Mouse (Mus musculus) stomach, adult 2 months (tissue): ENCODE results near the gene Matn4. TPM values are rescaled to one million over a fixed set of nuclear protein-coding genes. Genes with fewer than 3 reads are reported as not detected.

Source experiments
- polyA plus RNA-seq: library from polyadenylated mRNA; depleted of rRNA; stranded (reverse); fragments of >200 nt; gene quantifications from 2 replicates; pipeline ENCODE4 v1.2.3, GENCODE M21; 2012; rRNA removed

The Matn4 gene
- 0.78 and 1.2 TPM in 2 replicates for polyA plus RNA-seq

DNA sequence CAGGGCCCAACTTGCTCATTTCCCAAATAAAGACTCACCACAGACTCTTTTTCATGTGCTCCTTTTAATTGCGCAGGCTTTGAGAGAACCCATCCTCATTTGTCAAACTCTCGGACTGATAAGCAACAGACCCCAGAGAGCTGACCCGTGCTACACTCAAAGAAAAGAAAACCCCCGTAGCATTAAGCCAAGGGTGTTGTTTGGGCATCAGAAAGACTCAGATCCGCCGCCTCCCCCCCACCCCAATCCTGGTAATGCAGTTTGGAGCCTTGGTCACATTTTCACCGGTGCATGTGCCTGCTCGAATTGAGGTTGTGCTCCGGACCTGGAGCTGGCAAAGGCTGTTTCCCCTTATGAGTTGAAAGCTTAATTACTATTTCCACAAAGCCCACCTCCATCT lies at the start of gene Matn4:
TSS of gene Matn4 (minus strand) at position 101 of the 400 bp plus-strand sequence.

DNA sequence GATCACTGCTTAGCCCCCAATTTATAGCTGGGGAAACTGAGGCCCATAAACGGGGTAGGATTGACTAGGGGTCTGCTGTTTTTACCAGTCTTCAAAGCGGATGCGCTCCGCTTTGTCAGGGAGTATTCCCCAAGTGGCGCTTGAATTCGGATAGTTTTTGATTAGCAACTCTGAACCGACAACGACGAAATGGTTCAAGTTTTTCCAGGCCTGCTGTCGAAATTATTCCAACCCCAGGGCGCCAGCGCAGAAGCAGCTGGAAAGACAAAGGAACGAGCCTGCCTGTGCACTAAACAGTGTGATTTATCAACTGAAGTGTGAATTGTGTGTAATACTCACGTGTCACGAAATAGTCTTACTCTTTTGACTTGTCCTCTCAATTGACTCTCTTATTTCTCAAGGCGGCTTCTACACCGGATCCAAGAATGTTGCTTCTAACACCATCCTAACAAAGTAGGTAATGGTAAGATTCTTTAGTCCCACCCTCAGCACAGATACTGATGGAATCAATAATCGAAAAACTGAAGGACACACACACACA lies 38.6 kb upstream of the Matn4 start, which contains the start of gene Sdc4:
TSS of gene Sdc4 (minus strand) at position 428 of the 541 bp plus-strand sequence.

DNA sequence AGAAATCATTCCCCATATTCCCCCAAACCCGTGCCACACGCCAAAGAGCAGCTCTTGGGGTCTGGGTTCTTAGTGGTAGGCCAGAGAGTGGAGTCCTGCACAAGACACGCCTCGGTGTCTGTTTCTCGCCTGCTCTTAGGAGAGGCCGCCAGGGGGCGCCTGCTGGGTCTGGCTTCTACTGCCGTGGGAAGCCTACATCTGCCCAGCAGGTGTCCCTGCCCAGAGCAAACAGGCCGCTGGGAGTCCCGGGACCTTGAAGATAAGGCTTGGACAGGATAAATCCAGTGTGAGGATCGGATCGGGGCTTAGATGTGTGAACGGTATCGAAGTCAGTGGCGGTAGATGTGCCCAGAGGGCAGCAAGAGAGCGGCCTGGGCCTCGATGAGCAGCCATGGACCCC lies 2.1 kb downstream of the Matn4 start, which contains the start of gene Rbpjl:
TSS of gene Rbpjl (plus strand) at position 236 of the 400 bp plus-strand sequence.

DNA sequence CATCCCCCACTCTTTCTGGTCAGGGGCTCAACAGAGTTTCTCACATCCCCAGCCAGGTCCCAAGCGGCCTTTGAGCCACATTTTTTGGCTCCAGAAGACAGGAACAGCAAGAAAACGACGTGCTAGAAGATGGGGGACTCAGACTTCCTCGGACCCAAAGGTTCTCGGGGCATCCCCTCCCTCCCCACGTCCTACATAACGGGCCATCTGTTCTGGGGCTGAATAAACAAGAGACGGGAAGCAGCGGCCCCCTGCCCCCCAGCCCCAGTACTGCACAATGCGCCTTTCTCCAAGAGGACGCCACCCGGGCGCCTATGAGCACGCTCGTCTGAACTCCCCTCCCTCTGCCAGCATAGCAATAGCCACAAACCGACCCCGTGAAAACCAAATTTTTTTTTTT lies 15.9 kb downstream of the Matn4 start, which contains the start of gene Slpi:
TSS of gene Slpi (minus strand) at position 76 of the 400 bp plus-strand sequence.

Other genes with a start within 250 kb of the Matn4 start
- 0.08 and 0.40 TPM in 2 replicates for gene Kcns1, start 234.0 kb downstream of the Matn4 start, polyA plus RNA-seq
- 10.8 and 14.8 TPM in 2 replicates for gene Wfdc5, start 222.4 kb downstream of the Matn4 start, polyA plus RNA-seq
- gene Wfdc12, start 214.6 kb downstream of the Matn4 start, polyA plus RNA-seq = 2.2 and 4.7 TPM in 2 replicates
- gene Wfdc15a, start 205.0 kb downstream of the Matn4 start, polyA plus RNA-seq = not detected in 2 replicates
- gene Wfdc15b, start 183.5 kb downstream of the Matn4 start, polyA plus RNA-seq = 1.7 TPM in 1 of 2 replicates, not detected in the other
- not detected in 2 replicates for gene Svs2, start 166.7 kb downstream of the Matn4 start, polyA plus RNA-seq
- gene Svs3b, start 148.5 kb downstream of the Matn4 start, polyA plus RNA-seq = not detected in 2 replicates
- gene Svs4, start 126.7 kb downstream of the Matn4 start, polyA plus RNA-seq = not detected in 2 replicates
- not detected in 2 replicates for gene Svs3a, start 115.9 kb downstream of the Matn4 start, polyA plus RNA-seq
- not detected in 2 replicates for gene Svs6, start 88.4 kb downstream of the Matn4 start, polyA plus RNA-seq
- gene Svs5, start 72.4 kb downstream of the Matn4 start, polyA plus RNA-seq = not detected in 2 replicates
- 82.6 and 153 TPM in 2 replicates for gene Slpi, start 16.1 kb downstream of the Matn4 start, polyA plus RNA-seq
- gene Rbpjl, start 2.0 kb downstream of the Matn4 start, polyA plus RNA-seq = 3.5 and 6.9 TPM in 2 replicates
- 34.9 and 37.0 TPM in 2 replicates for gene Sdc4, start 38.7 kb upstream of the Matn4 start, polyA plus RNA-seq
- 71.4 and 132 TPM in 2 replicates for gene Sys1, start 51.8 kb upstream of the Matn4 start, polyA plus RNA-seq
- gene Gm20458, start 55.8 kb upstream of the Matn4 start, polyA plus RNA-seq = 31.3 and 46.5 TPM in 2 replicates
- not detected in 2 replicates for gene Trp53tg5, start 68.6 kb upstream of the Matn4 start, polyA plus RNA-seq
- 27.2 and 65.5 TPM in 2 replicates for gene Dbndd2, start 80.9 kb upstream of the Matn4 start, polyA plus RNA-seq
- 90.3 and 138 TPM in 2 replicates for gene Pigt, start 92.4 kb upstream of the Matn4 start, polyA plus RNA-seq
- 41.0 and 51.1 TPM in 2 replicates for gene Wfdc2, start 157.3 kb upstream of the Matn4 start, polyA plus RNA-seq
- gene Spint3, start 168.3 kb upstream of the Matn4 start, polyA plus RNA-seq = 0.43 TPM in 1 of 2 replicates, not detected in the other
- gene Wfdc6a, start 180.3 kb upstream of the Matn4 start, polyA plus RNA-seq = 0.08 and 0.14 TPM in 2 replicates
- 0.19 TPM in 1 of 2 replicates, not detected in the other for gene Eppin, start 188.4 kb upstream of the Matn4 start, polyA plus RNA-seq
- gene Wfdc6b, start 208.4 kb upstream of the Matn4 start, polyA plus RNA-seq = 0.11 TPM in 1 of 2 replicates, not detected in the other
- gene Wfdc8, start 208.5 kb upstream of the Matn4 start, polyA plus RNA-seq = 0.26 TPM in 1 of 2 replicates, not detected in the other
- 0.09 TPM in 1 of 2 replicates, not detected in the other for gene Wfdc16, start 233.6 kb upstream of the Matn4 start, polyA plus RNA-seq